Mouse (Mus musculus) activated CD4-positive, CD25-positive, alpha-beta regulatory T cell, adult 4 months (primary cell): ENCODE measurements around the gene Dhx58. TPM values are rescaled to one million over a fixed set of nuclear protein-coding genes. Genes with fewer than 3 reads are reported as not detected.
"Not testable (repeated sequence)": the region's sequence is repeated elsewhere in the genome, so short reads cannot be mapped to it uniquely, and the experiment has no call there.

ENCODE experiments used
- ATAC-seq: one replicate; pipeline ENCODE4 v1.8.0; 2017
- polyA plus RNA-seq, 2 experiments: library from polyadenylated mRNA; unstranded; fragments of 100-300 nt; shearing (Covaris generic); gene quantifications; one replicate each; pipeline ENCODE4 v1.2.1; 2017

Gene Dhx58
- polyA plus RNA-seq, 2 experiments from 2014 or later, result 25.3 to 42.0 TPM

DNA sequence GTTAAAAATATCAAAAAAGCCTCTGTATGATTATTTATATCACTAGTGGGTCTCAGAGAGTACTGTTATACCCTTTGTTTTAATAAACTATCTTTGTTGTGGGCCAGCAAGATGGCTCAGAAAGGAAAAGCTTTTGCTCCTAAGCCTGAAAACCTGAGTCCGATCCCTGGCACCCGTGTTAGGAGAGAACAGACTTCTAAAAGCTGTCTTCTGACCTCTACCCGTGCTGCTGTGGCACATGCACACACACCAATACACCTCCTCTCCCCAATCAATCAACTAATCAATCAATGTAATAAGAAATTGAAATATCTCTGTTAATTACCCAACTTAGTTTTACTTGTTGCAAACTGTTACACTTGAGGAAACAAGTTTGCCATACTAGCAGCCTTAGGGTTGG is 3.4 kb downstream of the Dhx58 start:
- no peak for ATAC-seq

DNA sequence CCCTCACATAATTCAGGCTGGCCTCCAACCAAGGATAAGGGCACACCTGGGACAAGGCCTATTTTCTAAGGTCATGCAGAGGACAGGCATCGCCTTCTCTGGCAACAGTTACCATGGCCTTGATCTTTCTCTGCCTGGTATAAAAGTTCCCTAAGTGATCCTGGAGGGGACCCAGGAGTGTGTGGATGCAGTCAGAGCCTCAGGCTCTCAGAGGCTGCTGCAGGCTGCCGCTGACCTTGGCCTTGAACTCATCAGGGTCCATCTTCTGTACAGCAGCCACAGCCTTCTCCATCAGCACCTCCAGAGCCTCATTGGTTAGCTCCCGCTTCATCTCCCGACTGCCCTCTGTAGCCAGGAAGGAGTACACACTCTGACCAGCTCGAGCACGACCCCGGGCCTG is 6.2 kb downstream of the Dhx58 start:
- ATAC-seq, result no peak

DNA sequence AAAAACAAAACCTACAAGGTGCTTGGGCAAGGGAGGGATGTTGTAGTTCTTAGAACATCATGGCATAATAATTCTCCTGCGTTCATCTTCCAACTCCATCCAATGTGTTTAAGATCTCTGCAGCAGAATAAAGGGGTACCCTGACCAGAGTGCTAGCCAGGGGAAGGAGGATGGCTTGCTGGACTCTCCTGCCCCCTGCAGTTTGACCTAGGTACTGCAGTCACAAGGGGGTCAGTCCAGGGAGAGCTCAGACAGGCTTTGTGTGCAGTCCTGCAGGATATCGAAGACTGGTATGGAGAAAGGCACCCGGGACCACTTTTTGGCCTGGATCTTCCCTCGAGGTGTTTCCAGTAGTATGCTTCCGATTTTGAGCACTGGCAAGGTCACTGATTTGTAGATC is 9.1 kb downstream of the Dhx58 start:
- ATAC-seq, result no peak

DNA sequence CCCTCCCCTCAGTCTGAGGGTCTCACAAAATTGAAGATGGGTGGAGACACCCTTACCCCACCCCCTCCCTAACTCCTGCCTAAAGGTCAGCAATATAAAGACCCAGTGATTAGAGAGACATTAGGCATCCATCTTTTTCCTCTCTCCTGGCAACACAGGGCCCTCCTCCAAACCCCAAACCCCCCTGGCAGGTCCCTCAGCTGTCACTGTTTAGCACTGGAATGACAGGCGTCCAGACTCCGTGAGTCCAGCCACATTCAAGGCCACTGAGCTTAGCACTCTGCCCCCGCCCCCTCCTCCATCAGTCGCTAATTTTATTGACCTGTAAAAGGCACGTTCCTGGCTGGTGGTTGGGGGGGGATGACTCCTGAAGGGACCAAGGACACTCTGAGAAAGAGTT is 10.9 kb downstream of the Dhx58 start:
- no peak for ATAC-seq

DNA sequence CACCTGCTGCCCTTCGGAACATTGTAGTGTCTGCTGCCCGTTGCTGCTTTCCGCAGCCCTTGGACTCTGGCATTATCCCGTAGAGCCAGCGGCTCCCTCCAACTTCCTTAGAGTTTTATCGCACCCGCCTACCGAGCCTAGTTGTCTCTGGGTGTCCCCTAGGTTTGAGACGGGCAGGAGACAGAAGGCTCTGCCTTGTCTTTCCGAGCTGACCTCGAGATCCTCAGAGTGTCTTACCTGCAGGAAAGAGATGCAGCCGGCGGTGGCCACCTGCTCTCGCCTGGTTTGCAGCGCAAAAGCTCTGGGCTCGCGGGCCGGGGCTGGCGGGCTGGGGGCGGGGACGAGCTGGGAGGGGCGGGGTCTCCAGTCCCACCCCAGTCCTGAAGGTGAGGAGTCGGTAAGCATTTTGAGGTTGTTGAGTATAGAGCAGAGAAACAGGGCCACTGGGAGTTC is 11.9 kb downstream of the Dhx58 start, which contains the start of gene Zfp385c:
Zfp385c (minus strand) TSS at position 292 of the 453 bp plus-strand sequence.
- no peak for ATAC-seq

DNA sequence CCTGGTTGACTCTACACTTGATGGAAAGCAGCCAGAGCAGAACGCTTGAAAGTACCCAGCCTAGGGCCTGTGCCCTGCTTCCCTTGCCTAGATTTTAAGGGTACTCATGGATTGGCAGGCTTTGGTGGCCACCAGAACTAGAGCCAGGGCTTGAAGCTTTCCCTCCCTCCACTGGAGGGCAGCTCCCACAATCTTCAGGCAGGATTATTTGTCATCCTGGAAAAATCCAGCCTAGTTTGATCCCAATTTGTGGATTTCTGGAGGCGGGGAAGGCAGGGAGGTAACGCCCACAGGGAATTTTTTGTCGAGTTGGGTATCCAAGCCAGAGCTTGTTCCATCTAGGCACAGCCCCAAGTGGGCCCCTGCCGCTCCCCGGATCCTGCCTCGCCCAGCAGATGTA is 13.7 kb downstream of the Dhx58 start:
- no peak for ATAC-seq

DNA sequence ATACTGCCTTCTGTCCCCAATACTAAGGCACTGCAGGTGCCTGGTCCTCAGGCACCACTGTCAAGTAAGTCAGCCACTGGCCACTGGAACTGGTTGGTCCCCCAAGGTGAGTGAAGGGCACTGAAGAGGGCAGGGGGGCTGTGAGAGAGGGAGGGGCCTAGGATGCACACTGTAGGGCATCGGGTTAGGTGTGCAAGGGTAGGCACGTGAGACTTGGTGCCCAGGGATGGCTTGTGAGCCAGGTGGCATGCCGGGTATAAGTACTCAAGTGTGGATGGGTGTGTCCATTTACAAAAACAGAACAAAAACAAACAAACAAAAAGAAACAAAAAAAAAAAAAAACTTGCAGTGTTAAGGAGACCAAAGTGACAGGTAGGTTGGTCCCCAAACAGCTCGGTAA is 15.6 kb downstream of the Dhx58 start:
- ATAC-seq, result no peak

DNA sequence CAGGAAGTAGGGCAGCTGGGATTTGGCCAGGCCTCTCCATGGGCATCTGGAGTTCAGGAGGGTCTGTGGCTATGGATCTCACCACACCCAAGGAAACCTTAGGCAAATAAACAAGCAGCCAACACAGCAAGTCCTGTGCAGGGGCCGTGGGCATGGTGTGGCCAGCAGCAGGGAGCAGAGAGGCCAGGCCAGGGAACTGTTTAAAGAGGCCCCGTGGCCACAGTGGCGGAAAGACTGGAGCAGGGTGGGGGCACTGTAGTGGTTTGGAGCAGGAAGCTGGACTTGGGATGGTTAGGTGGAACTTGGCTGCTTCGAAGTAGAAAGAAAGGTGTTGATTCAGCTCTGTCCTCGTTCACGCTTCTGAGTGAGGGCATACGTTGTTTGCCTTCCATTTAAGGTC is 16.8 kb downstream of the Dhx58 start:
- ATAC-seq, result no peak

DNA sequence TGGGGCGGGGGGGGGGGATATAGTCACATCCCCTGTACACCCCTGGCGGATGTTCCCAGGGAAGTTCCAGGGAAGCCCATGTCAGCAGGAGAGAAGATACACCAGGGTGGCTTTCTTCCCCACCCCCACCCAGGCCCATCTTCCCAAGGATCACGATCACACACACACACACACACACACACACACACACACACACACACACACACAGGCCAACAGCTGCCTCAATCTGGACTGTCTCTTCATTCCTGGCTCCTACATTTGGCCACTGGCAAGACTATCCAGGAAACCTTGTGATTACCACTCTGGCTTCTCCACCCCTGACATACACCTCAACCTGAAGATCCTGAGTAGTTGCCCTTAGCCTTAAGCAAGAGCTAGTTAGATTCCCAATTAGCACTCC is 18.7 kb downstream of the Dhx58 start:
- ATAC-seq, result no peak

DNA sequence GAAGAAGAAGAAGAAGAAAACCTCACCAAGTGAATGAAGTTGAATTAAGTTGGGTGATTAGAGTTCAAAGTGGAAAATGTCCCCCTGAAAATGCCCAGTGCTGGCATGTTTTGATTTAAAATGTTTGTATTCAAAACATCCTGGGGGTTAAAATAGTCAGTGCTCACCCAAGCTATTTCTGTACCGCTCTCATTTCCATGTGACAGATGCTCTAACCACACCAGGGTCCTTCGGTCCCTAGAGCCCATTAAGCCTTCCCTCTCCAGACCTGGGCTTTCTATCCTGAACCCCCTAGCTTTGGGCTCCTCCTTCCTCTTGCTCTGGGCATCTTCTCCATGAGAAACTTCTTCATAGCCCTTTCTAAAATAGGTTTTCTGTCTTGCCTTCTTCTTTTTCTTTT is 20.0 kb downstream of the Dhx58 start:
- ATAC-seq, result no peak

DNA sequence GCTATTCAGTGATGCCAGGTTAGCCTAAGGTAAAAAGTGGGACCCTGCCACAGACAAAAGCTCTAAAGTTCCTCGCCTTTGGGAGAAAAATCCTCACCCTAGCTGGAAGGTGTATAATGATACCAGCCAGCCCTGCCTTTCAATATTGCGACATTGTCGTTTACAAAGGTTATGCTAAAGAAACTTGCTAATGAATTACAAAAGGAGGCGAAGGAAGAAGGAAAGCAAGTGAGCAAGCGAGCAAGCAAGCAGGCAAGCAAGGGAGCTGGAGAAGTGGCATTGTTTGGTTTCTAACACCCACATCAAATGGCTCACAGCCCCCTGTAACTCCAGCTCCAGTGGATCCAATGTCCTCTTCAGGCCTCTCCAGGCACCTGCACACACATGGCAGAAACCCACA is 21.5 kb downstream of the Dhx58 start:
- no peak for ATAC-seq

DNA sequence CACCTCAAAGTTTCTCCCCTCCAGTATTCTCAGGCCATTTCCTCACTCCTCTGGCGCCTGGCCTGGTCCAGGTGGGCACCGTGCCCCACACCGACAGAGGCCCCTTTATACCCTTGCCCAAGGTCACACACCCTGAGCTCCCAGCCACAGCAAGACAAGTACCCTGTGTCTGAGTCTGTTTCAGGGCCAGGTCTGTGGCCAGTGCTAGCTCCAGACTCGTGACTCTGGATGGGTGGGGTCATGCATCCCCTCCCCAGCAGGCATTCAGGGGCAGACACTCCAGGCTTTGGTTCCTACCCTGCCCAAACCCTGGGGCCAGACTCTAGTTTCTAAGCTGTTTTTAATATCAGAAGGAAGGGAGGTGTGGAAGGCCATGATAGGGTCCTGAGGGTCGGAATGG is 22.2 kb downstream of the Dhx58 start:
- no peak for ATAC-seq

DNA sequence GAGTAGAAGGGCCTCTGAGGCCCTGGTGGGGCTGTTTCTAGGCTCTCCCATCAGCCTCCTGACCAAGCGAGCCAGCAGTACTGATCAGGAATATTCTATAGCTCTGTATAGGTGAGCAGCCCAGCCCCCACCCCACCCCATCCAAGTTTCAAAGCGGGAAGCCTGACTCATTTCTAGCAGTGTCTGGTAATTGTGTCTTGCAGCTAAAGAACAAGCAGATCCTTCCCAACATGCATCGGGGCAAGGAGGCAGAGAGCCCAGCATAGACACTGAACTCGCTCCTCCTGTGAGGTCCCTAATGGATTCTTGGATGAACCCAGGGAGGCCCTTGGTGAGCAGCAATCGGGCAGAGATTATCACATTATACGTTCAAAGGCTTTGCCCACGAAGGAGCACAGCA is 26.3 kb downstream of the Dhx58 start:
- ATAC-seq, result no peak

DNA sequence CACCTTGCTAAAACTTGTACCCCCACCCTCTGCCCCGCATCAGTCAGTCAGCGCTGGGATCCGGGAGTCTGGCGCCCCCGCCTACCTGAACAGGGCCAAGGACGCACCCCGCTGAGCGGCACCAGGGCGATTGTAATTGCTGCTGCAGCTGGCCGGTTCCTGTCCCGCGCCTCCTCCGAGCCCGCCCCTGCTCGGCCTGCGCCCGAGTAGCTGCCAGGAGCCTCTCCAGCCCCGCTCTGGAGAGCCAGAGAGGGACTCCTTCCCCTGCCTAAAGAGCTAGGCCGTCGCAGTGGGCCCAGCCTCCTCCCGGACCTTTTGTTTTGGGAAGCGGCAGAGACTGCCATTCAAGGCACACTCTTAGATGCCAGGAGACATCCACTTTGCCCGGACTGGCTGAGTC is 30.9 kb downstream of the Dhx58 start:
- ATAC-seq, result no peak

DNA sequence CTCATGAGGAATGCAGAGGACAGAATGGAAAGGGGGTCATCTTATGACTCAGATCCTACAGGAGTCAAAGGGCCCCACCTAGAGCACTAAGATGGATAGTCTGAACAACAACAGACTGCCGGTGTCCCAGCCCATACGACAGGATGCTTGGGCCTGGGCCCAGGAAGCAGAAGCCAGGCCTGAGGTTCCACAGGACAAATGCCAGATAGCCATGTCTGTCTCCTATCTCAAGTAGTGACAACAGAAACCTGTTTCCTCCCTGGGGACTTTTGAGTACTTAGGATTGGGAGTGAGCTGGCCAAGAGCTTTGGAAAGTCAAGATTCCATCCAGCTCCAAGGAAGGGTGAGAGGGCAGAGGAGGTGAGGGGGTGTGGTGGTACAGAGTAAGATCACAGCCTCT is 32.1 kb downstream of the Dhx58 start:
- ATAC-seq, result no peak

DNA sequence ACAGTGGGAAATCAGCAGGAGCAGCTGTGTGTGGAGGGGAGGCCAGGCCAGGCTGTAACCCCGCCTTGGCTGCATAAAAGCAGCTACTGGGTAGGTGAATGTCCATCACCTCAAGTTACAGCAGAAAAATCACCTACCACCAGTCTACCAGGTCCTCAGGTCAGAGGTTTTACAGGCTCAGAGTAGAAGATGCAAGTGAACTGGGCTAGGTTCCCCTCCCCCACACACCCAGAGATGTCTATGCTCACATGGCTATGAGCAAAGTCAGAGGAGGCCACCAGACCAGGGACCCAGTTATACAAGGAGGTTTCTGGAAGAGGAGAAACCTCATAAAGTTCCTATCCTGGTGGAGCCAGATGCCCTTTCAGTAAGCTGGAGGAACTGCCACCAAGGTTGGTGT is 33.0 kb downstream of the Dhx58 start:
- ATAC-seq, result no peak

DNA sequence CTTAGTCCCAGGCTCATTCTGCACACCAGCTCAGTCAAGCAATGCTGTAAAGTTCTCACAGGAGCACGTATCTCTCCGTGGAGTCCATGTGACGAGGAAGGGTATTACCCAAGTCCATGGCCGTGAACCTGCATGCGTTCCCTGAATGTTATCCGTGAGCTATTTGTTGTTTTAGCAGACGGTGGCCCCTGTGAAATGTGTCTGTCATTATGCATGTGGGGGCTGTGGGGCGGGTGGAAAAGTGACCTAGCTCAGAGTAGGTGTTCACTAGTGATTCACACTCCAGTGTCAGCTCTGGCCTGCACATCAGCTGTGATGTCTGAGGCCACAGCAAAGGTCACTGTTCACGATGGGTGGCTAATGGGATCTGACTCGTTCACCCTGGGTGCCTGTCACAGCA is 44.3 kb downstream of the Dhx58 start:
- ATAC-seq, result no peak

DNA sequence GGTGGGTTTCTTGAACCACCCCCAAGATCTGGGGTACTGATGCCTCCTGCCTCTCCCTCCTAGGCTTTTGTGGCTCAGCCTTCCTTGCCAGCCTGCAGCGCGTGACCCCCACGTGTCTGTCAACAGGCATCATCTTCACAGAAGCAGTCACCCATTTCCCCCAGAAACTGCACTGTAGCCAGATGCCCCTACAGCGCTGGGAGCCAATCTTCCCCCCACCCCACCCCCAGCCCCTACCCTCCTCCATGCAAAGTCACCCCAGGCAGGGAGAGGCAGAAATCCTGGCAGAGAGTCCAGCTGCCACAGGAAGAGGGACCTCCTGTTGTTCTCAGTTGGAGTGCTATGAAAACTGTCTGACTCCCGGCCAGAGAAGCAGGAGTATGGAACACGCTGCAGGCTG is 47.6 kb downstream of the Dhx58 start:
- no peak for ATAC-seq

DNA sequence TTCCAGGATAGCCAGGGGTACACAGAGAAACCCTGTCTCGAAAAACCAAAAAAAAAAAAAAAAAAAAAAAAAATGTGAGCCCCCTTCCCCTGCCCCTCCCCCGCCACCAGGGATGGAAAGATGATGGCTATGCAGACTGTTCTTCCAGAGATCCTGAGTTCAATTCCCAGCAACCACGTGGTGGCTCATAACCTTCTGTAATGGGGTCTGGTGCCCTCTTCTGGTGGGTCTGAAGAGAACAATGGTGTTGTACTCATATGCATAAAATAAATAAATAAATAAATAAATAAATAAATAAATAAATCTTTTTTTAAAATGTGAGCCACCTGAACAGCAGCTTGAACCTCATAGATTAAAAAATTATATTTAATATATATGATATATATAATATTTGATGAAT is 48.5 kb downstream of the Dhx58 start:
- not testable (repeated sequence) for ATAC-seq

DNA sequence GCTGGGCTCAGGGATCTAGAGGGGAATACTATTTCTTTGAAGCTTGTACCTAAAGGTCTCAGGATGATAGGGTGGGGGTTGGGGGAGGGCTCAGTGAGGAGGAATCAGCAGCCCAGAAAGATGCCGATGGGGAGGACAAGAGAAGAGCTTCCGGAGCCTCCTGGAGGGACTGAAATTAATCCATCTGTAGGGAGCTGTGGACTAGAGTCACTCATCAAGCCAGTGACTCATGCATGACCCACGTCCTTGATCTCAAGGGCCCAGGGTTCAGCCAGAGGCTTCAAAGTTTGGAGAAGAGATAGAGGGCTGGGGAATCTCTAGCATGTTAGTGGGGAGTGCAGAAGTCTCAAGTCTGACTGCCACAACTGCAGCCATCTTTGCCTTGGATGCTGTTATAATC is 52.3 kb downstream of the Dhx58 start:
- ATAC-seq, result no peak

DNA sequence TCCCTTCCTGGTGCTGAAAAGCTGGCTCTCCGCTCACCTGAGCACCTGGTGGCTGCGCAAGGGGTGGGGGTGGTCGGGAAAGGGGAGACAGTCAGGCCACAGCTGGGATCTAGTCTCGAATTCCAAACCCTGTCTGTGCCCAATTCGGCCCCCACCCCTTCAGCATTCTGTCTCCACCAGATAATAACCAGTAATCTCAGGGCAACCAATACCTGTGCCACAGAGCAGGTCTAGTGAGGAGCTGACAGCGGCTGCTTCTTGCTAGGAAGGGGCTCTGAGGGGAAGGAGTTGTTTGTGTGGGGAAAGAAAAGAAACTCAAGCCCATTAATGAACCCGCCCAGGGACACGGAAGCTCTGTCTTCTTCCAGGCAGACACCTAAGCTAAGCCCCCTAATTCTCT is 52.9 kb downstream of the Dhx58 start:
- ATAC-seq, result no peak

DNA sequence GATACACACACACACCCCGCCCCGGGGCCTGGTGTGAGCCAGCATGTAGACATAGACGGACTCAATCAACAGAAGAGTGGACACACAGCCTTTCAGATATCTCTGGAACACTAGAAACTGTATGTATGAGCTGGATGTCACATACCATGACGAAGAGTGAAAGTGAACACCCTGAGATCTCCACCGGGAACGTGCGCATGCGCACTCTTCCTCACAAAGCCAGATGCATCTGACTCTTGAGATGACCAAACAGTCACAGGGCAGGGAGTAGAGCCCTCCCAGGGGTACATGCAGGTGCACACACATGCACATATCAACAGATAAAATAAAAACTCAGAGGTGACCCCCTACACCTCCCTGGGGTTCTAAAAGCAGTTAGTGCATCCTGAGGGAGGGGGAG is 55.7 kb downstream of the Dhx58 start:
- no peak for ATAC-seq

DNA sequence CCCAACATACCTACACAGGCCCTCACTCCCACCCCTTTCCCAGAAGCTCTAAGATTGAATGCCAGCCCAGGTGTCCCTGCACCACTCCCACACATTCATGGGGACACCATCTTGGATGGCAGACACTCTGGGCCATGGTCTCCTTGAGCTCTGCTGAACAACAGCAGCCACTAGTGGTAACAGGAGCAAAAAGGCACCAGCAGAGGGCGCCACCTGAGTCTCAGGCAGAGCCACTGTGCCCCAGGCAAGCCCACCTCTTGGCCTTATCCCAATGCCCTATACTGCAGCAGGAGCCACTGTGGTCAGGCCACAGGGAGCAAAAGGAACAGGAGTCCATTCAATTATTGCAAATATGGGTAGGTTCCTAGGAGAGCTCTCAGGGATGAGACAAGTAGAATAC is 57.8 kb downstream of the Dhx58 start:
- no peak for ATAC-seq
